Mouse (Mus musculus): ENCODE measurements around the gene Aven. TPM values are rescaled to one million over a fixed set of nuclear protein-coding genes. Genes with fewer than 3 reads are reported as not detected.

The Aven gene
- total and polyA plus RNA-seq, 2 experiments from 2014 or later: 3.3 to 10.9 TPM

DNA sequence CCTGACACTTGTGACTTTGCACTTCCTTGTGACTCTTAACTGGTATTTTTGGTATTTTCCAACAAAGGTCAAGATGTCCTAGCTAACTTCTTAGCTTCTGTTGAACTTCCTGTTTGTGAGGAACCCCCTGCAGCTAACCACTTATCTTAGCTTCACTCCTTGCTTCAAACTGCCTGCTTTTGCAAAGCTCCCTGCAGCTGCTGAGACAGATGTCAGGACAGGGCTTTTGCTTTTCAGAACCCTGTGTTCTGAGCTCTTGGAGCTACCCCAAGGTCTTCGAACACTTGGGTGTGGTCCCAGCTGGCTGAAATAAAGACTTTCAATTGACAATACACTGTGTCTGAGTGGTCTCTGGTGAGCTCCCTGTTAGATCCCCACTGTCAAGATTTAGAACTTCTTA, 184.0 kb downstream of the Aven start:
- Histone ChIP-seq H3K9ac (replicated peaks; ENCODE audit: low read length) (no peak overlapping the region), H3K4me1 (ENCODE audit: insufficient read depth, low read length) (no peaks in the 10 kb centered on the region), H3K4me3 (ENCODE audit: low read length) (no peak overlapping the region), H3K4me2 (ENCODE audit: low read depth, low read length) (no peak overlapping the region), H3K9me3 (ENCODE audit: low read length) (no peaks in the 10 kb centered on the region), H3K27ac (no peak overlapping the region), H3K36me3 (ENCODE audit: insufficient read depth, low read length) (no peaks in the 10 kb centered on the region), H3K27me3 (ENCODE audit: insufficient read depth, low read length) (no peaks in the 10 kb centered on the region)
- ATAC-seq: no peak
- TF ChIP-seq CTCF (IDR thresholded peaks at IDR 0.05; ENCODE audit: low read depth): no peak
- 34% methylated on average over 1 of the region's 1 CpGs for WGBS
- no peak for DNase-seq (ENCODE audit: low spot score)

DNA sequence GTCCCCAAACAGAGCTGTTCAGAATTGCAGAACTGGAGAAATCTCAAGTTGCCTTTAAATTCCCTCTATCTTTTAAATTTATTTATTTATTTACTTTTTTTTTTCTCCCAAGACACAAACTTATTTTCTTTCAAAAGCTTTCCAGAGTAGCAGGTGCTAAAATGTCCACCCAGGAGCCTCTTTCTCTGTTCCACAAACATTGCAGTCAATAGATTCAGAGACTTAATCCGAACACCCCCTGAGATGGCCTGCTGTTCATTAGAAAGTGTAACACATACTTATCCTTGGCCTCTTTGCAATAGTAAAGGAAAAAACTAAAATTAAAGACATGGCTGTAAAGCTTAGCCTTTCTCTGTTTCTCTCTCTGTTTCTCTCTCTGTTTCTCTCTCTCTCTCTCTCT, 184.5 kb downstream of the Aven start:
- 41% methylated on average over 1 of the region's 1 CpGs for WGBS
- TF ChIP-seq CTCF (IDR thresholded peaks at IDR 0.05; ENCODE audit: low read depth): no peak
- ATAC-seq: no peak

DNA sequence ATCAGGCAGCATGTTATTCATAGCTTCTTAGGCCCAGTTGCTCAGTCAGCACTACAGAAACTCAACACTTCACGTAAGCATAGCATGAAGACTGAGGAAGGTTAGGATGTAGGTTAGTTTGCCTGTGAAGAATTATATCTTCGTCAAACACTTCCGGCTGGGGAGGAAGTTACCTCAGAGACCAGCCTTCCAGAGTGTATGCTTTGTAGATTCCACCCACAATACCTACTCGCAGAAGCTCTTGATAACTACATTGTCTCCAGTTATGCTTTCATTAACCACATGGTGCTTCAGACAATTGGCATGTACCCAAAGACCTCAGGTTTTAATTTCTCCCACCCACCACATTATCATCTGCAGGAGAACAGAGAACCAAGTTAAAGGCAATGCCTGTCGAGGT, 189.1 kb downstream of the Aven start:
- WGBS: 75% methylated on average over 5 of the region's 5 CpGs
- Histone ChIP-seq H3K9ac (replicated peaks; ENCODE audit: low read length) (no peak overlapping the region), H3K4me1 (ENCODE audit: insufficient read depth, low read length) (no peaks in the 10 kb centered on the region), H3K9me3 (ENCODE audit: low read length) (no peaks in the 10 kb centered on the region), H3K4me3 (ENCODE audit: low read length) (no peak overlapping the region), H3K36me3 (ENCODE audit: insufficient read depth, low read length) (no peaks in the 10 kb centered on the region), H3K27ac (no peak overlapping the region), H3K27me3 (ENCODE audit: insufficient read depth, low read length) (no peaks in the 10 kb centered on the region), H3K4me2 (ENCODE audit: low read depth, low read length) (no peak overlapping the region)
- no peak for ATAC-seq
- no peak for DNase-seq (ENCODE audit: low spot score)
- TF ChIP-seq CTCF (IDR thresholded peaks at IDR 0.05; ENCODE audit: low read depth): no peak

More for the DNA sequence above, 184.5 kb downstream of the Aven start:
- no peaks in the 10 kb centered on the region for H3K36me3 ChIP-seq (ENCODE audit: insufficient read depth, low read length)
- no peaks in the 10 kb centered on the region for H3K9me3 ChIP-seq (ENCODE audit: low read length)
- no peak overlapping the region for H3K27ac ChIP-seq
- no peaks in the 10 kb centered on the region for H3K4me1 ChIP-seq (ENCODE audit: insufficient read depth, low read length)
- DNase-seq (ENCODE audit: low spot score): no peak
- no peaks in the 10 kb centered on the region for H3K27me3 ChIP-seq (ENCODE audit: insufficient read depth, low read length)
- no peak overlapping the region for H3K9ac ChIP-seq (replicated peaks; ENCODE audit: low read length)
- no peak overlapping the region for H3K4me3 ChIP-seq (ENCODE audit: low read length)
- no peak overlapping the region for H3K4me2 ChIP-seq (ENCODE audit: low read depth, low read length)

Small RNA genes within 50 kb of the gene (microRNA-seq; reads per million reads assigned to microRNA genes)
- 0 reads per million in 2 experiments for gene Gm44374

Other genes starting within 250 kb of the Aven start
- gene Nutm1, start 233.7 kb upstream of the Aven start, total RNA-seq (2014; rRNA removed): 0.05 TPM in 1 of 2 replicates, not detected in the other
- gene Nutm1, start 233.7 kb upstream of the Aven start, polyA plus RNA-seq (2015; fragmentation: Nextera tagmentation; extraction: Ambion mirVana): 0.06 and 0.11 TPM in 2 replicates
- gene Nop10, start 231.0 kb upstream of the Aven start, total RNA-seq (2014; rRNA removed): 61.0 and 115 TPM in 2 replicates
- 177 and 183 TPM in 2 replicates for gene Nop10, start 231.0 kb upstream of the Aven start, polyA plus RNA-seq (2015; fragmentation: Nextera tagmentation; extraction: Ambion mirVana)
- gene Slc12a6, start 227.1 kb upstream of the Aven start, total RNA-seq (2014; rRNA removed): 55.5 and 68.2 TPM in 2 replicates
- 12.6 and 13.6 TPM in 2 replicates for gene Slc12a6, start 227.1 kb upstream of the Aven start, polyA plus RNA-seq (2015; fragmentation: Nextera tagmentation; extraction: Ambion mirVana)
- not detected in 2 replicates for gene Gm21985, start 226.7 kb upstream of the Aven start, total RNA-seq (2014; rRNA removed)
- not detected in 2 replicates for gene Gm21985, start 226.7 kb upstream of the Aven start, polyA plus RNA-seq (2015; fragmentation: Nextera tagmentation; extraction: Ambion mirVana)
- gene Emc4, start 124.9 kb upstream of the Aven start, total RNA-seq (2014; rRNA removed): 123 and 151 TPM in 2 replicates
- 239 and 246 TPM in 2 replicates for gene Emc4, start 124.9 kb upstream of the Aven start, polyA plus RNA-seq (2015; fragmentation: Nextera tagmentation; extraction: Ambion mirVana)
- 11.4 and 16.2 TPM in 2 replicates for gene Katnbl1, start 113.8 kb upstream of the Aven start, total RNA-seq (2014; rRNA removed)
- gene Katnbl1, start 113.8 kb upstream of the Aven start, polyA plus RNA-seq (2015; fragmentation: Nextera tagmentation; extraction: Ambion mirVana): 21.4 and 23.3 TPM in 2 replicates
- 15.3 and 15.9 TPM in 2 replicates for gene Emc7, start 38.0 kb upstream of the Aven start, total RNA-seq (2014; rRNA removed)
- gene Emc7, start 38.0 kb upstream of the Aven start, polyA plus RNA-seq (2015; fragmentation: Nextera tagmentation; extraction: Ambion mirVana): 36.3 and 37.8 TPM in 2 replicates
- 2.8 and 3.5 TPM in 2 replicates for gene Chrm5, start 12.2 kb upstream of the Aven start, total RNA-seq (2014; rRNA removed)
- 1.3 and 1.5 TPM in 2 replicates for gene Chrm5, start 12.2 kb upstream of the Aven start, polyA plus RNA-seq (2015; fragmentation: Nextera tagmentation; extraction: Ambion mirVana)

Data from hindbrain, postnatal 0 days (tissue).